Mouse (Mus musculus): ENCODE data around the gene Spocd1. TPM values are rescaled to one million over a fixed set of nuclear protein-coding genes. Genes with fewer than 3 reads are reported as not detected.
"Not testable (repeated sequence)": the region's sequence is repeated elsewhere in the genome, so short reads cannot be mapped to it uniquely, and the experiment has no call there.

Gene Spocd1
- total RNA-seq (2021), result not detected
- long read RNA-seq, experiment 1, result 0 reads
- long read RNA-seq, experiment 2, result 0 reads

- no peak for DNase-seq
These were observed at the start of gene Spocd1 for GRCm38 (mm10) chr4:129928949-129929348. Spocd1 (plus strand) TSS chr4:129929249.

GRCm38 (mm10) chr4:129880615-129881014 is 48.4 kb upstream of the Spocd1 start:
- DNase-seq, result no peak

GRCm38 (mm10) chr4:129881661-129882060 is 47.4 kb upstream of the Spocd1 start:
- no peak for DNase-seq

- peak; percentile 80 to 81 for DNase-seq
These were observed 46.3 kb upstream of the Spocd1 start for GRCm38 (mm10) chr4:129882555-129883293.

DNA sequence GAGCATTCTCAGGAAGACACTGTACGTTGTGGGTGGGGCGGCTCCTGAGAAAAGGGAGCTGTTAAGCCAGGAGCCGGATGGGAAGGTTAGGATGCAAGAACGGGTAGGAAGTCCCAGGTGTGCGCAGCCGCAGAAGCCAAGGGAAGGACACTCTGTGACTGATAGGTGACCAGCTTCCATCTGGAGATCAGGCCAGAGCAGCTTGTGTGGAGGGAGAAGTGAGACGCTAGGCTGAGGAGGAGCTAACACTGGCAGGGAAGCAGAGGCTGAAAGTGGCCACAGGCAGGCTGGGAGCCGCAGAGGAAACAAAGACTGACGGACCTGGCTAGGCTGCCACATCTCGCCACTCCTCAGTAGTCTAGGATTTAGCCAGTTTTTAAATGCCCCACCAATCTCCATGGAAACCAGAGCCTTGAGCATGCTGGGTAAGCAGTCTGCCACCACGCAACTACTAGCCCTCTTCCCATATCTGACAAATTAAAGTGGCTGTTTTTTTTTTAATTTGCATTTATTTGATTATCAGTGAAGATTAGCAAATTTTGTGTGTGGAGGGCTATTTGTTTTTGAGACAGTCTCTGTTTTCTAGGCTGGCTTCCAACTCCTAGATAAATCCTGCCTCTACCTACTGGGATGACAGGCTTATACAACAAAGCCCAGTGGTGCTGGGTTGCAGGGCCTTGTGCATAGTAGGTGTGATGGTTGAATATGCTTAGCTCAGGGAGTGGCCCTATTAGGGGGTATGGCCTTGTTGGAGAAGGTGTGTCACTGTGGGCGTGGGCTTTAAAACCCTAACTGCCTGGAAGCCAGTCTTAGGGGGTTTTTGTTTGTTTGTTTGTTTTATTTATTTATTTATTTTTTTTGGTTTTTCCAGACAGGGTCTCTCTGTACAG is 44.8 kb upstream of the Spocd1 start:
- peak in 1 of 2 experiments; percentile 53 for DNase-seq

- DNase-seq, result no peak
These were observed 39.4 kb upstream of the Spocd1 start for GRCm38 (mm10) chr4:129889661-129890060.

GRCm38 (mm10) chr4:129890094-129890493 is 39.0 kb upstream of the Spocd1 start:
- no peak for DNase-seq

- no peak for DNase-seq
These were observed 34.2 kb upstream of the Spocd1 start for GRCm38 (mm10) chr4:129894861-129895260.

- not testable (repeated sequence) for DNase-seq
These were observed 30.2 kb upstream of the Spocd1 start for GRCm38 (mm10) chr4:129898815-129899214.

- no peak for DNase-seq
These were observed 26.7 kb upstream of the Spocd1 start for GRCm38 (mm10) chr4:129902394-129902793.

GRCm38 (mm10) chr4:129903577-129903976 is 25.5 kb upstream of the Spocd1 start:
- no peak for DNase-seq

DNA sequence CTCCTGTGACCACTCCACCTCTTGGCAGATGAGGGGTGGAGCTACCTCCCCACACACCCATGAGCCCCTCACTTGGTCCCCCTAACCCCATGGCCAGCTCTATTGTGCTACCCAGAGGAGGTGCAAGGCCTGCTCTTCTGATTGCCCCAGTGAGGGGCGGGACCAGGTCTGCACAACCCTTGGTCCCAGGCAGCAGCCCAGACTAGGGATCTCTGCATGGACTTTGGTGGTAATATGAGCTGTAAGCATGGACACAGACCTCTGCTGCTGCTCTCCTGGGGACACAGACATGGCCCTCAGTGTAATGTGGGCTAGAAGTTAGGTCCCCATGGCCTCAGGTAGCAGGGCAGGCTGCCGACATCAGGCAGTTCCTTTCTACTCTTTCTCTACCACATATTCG is 24.0 kb upstream of the Spocd1 start:
- no peak for DNase-seq

DNA sequence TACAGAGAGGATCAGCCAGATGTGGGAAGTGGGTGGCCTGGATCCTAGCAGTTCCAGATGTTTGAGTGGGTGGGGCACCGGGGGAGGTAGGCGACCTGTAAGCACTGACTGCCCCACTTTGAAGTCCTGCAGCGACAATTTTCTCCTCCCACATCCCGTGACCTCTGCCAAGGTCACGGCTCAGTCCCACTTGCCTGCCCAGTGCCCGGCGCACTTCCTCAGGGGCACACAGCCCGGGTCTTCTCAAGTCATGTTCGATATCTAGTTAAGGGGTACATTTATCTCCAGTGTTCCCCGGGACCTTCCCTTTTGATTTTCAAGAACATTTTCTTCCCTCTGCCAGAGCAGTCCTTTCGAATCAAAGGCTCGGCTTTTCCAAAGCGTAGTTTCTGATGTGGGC is 23.0 kb upstream of the Spocd1 start:
- DNase-seq, result no peak

GRCm38 (mm10) chr4:129908836-129909235 is 20.2 kb upstream of the Spocd1 start:
- no peak for DNase-seq

- DNase-seq, result peak; percentile 14 to 45
These were observed 19.8 kb upstream of the Spocd1 start for GRCm38 (mm10) chr4:129909261-129909731.

GRCm38 (mm10) chr4:129912998-129913397 is 16.1 kb upstream of the Spocd1 start:
- DNase-seq, result no peak

DNA sequence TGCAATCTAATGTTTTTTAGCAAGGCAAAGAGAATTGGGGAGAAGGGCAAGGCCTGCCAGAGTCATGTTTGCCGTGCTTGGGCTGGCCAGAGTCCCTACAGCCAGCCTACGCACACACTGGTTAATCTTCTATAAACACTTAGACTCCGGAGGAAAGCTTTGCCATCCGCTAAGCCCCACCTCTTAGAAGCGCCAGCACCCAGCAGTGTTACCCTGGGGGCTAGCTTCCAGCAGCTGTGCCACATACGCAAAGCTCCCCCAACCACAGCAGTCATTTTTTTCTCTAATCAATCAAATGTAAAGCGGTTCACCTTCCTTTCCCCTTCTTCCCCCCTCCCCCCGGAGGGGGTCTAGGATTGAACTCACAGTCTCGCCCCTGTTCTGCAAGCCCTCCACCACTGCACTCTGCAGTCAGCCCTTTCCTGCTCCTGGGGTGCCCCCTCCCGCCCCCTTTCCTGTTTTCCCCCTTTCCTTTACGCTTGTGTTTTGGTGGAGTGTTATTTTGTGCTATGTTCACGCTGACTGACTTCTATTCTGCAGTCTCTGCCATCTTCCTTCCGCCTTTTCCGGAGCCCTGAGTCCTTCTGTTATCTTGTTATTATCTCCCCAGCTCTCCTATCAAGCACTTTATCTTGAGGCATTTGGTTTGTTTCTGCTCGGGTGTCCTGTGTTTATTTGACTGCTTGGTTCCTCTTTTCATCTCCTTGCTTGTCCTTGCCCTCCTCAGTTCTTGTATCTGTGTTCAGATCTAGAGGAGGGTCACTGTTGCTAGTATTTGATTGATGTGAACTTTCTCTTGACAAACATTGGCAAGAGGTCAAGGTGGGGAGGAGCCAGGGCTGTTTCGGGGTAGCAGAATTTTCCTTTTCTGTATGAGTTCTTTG is 15.0 kb upstream of the Spocd1 start:
- peak in 1 of 2 experiments; percentile 36 for DNase-seq

- no peak for DNase-seq
These were observed 14.4 kb upstream of the Spocd1 start for GRCm38 (mm10) chr4:129914686-129915085.

- no peak for DNase-seq
These were observed 13.6 kb upstream of the Spocd1 start for GRCm38 (mm10) chr4:129915349-129915988.

DNA sequence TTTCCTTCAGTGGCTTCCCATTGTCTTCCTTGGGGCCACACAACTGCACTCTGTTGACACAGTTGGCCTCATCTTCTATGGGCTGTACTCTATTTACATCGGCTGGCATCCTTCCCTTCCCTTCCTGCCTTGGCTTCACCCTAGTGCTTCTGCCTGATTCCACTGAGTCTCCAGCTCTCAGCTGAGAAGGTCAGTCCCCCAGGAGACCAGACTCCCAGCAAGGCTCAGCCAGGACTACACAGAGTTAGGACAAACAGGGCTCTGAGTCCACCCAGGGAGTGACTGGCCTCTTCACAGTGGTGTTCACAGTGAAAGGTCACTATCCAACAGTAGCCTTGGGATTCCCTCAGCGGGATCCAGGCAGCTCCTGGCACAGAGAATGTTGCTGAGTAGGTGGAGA is 12.9 kb upstream of the Spocd1 start:
- DNase-seq, result peak; percentile 33 to 36

DNA sequence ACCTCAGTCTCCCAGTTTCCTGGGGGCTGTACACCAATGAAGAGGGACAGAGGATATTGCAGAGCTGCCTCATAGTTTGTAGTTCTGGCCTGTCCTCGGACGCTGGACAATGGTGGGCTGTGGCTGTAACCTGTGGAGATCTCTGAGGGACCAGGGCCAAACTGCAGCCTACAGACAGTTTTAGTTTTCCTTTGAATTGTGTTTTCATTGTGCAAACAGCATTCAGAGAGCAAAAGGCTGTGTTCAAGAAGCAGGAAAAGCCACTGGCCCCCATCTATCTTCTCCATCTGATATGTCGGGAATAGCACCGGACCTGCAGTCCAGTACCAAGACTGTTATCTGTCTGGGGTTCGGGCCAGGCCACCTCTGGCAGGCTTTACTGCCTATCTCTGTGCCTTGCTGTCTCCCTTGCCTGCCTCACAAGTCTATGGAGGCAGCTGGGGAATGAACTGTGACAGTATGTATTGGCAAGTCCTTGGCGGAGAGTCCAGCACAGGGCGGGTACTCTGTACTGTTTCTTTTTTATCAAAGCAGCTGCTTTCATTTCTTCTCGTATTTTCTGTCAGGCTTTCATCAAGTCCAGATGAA is 11.9 kb upstream of the Spocd1 start:
- DNase-seq, result peak; percentile 58 to 59

All from heart, adult 18-20 months (tissue).